Mouse (Mus musculus) cortical plate, adult 2 months (tissue): Measurements from ENCODE around the gene Unc45a. TPM values are rescaled to one million over a fixed set of nuclear protein-coding genes. Genes with fewer than 3 reads are reported as not detected.

Source experiments
- H3K27ac ChIP-seq: fragments of 200-500 bp; 2 replicates; pipeline ENCODE4 v1.5.1; 2012; ENCODE audit warnings: low read length, control low read depth, inconsistent platforms; ENCODE audit not compliant: insufficient read depth
- H3K4me1 ChIP-seq: fragments of 200-500 bp; 2 replicates; pipeline ENCODE4 v1.6.1; 2011; ENCODE audit warnings: low read length; ENCODE audit not compliant: control insufficient read depth, insufficient read depth
- H3K4me3 ChIP-seq: fragments of 200-500 bp; 2 replicates; pipeline ENCODE4 v1.5.1; 2011; ENCODE audit warnings: mild to moderate bottlenecking, low read length, control low read depth; ENCODE audit not compliant: insufficient read depth
- CTCF ChIP-seq: fragments of 200-500 bp; IDR thresholded peaks from 2 replicates; pipeline ENCODE4 v1.5.1; 2011; ENCODE audit warnings: mild to moderate bottlenecking, control low read depth, low read length; ENCODE audit not compliant: insufficient read depth; ENCODE audit errors: extremely low read depth
- POLR2A ChIP-seq: fragments of 200-500 bp; IDR thresholded peaks from 2 replicates; pipeline ENCODE4 v1.6.1; 2011; ENCODE audit warnings: mild to moderate bottlenecking, low read length, control low read depth; ENCODE audit not compliant: insufficient read depth; ENCODE audit errors: extremely low read depth
- polyA plus RNA-seq: library from polyadenylated mRNA; depleted of rRNA; stranded (reverse); fragments of >200 nt; gene quantifications from 2 replicates; pipeline ENCODE4 v1.2.3, GENCODE M21; 2012

Gene Unc45a
- polyA plus RNA-seq, 1 experiment: 55.4 TPM

GRCm38 (mm10) chr7:80294764-80295648 is 45.8 kb downstream of the Unc45a start:
- TF ChIP-seq POLR2A: no peak
- no peak for TF ChIP-seq CTCF
- H3K4me1 ChIP-seq: no peaks in the 10 kb centered on the region
- H3K27ac ChIP-seq: no peak overlapping the region
- peak overlapping the region; percentile 37 for H3K4me3 ChIP-seq

GRCm38 (mm10) chr7:80294062-80294763 is 46.6 kb downstream of the Unc45a start, which contains the start of gene Prc1:
TSS of gene Prc1 (plus strand) at chr7:80294450.
- no peaks in the 10 kb centered on the region for H3K4me1 ChIP-seq
- no peak within 1 kb of the TSS for H3K27ac ChIP-seq
- peak within 1 kb of the TSS; percentile 37 for H3K4me3 ChIP-seq
- TF ChIP-seq CTCF: no peak
- no peak for TF ChIP-seq POLR2A

- Histone ChIP-seq H3K4me3 (no peak overlapping the region), H3K27ac (no peak overlapping the region), H3K4me1 (no peaks in the 10 kb centered on the region)
- TF ChIP-seq POLR2A (no peak), CTCF (no peak)
Measured at GRCm38 (mm10) chr7:80287736-80288135, 53.1 kb downstream of the Unc45a start.

GRCm38 (mm10) chr7:80285725-80286124 is 55.1 kb downstream of the Unc45a start:
- no peak for TF ChIP-seq CTCF
- TF ChIP-seq POLR2A: no peak
- Histone ChIP-seq H3K27ac (no peak overlapping the region), H3K4me3 (no peak overlapping the region), H3K4me1 (no peaks in the 10 kb centered on the region)

GRCm38 (mm10) chr7:80284391-80284790 is 56.4 kb downstream of the Unc45a start:
- H3K27ac ChIP-seq: no peak overlapping the region
- H3K4me3 ChIP-seq: no peak overlapping the region
- H3K4me1 ChIP-seq: no peaks in the 10 kb centered on the region
- TF ChIP-seq POLR2A: no peak
- TF ChIP-seq CTCF: no peak

GRCm38 (mm10) chr7:80283226-80283918 is 57.4 kb downstream of the Unc45a start:
- Histone ChIP-seq H3K4me3 (no peak overlapping the region), H3K4me1 (no peaks in the 10 kb centered on the region), H3K27ac (no peak overlapping the region)
- TF ChIP-seq CTCF: no peak
- no peak for TF ChIP-seq POLR2A

GRCm38 (mm10) chr7:80281646-80282045 is 59.2 kb downstream of the Unc45a start:
- Histone ChIP-seq H3K27ac (no peak overlapping the region), H3K4me3 (no peak overlapping the region), H3K4me1 (no peaks in the 10 kb centered on the region)
- TF ChIP-seq CTCF (no peak), POLR2A (no peak)

- no peak for TF ChIP-seq CTCF
- no peak for TF ChIP-seq POLR2A
- Histone ChIP-seq H3K4me1 (no peaks in the 10 kb centered on the region), H3K4me3 (no peak overlapping the region), H3K27ac (no peak overlapping the region)
Measured at GRCm38 (mm10) chr7:80280998-80281397, 59.8 kb downstream of the Unc45a start.

GRCm38 (mm10) chr7:80280032-80280431 is 60.8 kb downstream of the Unc45a start:
- TF ChIP-seq CTCF (no peak), POLR2A (no peak)
- Histone ChIP-seq H3K4me1 (no peaks in the 10 kb centered on the region), H3K27ac (no peak overlapping the region), H3K4me3 (no peak overlapping the region)
